Mouse (Mus musculus): ENCODE results near the gene Atp6v0a4. TPM values are rescaled to one million over a fixed set of nuclear protein-coding genes. Genes with fewer than 3 reads are reported as not detected.
A peak's percentile ranks its signal among the peaks of the same experiment; 100 is the strongest.

Gene Atp6v0a4
- total RNA-seq, 4 experiments from 2014 or later: 0.12 to 0.54 (median 0.22) TPM

DNA sequence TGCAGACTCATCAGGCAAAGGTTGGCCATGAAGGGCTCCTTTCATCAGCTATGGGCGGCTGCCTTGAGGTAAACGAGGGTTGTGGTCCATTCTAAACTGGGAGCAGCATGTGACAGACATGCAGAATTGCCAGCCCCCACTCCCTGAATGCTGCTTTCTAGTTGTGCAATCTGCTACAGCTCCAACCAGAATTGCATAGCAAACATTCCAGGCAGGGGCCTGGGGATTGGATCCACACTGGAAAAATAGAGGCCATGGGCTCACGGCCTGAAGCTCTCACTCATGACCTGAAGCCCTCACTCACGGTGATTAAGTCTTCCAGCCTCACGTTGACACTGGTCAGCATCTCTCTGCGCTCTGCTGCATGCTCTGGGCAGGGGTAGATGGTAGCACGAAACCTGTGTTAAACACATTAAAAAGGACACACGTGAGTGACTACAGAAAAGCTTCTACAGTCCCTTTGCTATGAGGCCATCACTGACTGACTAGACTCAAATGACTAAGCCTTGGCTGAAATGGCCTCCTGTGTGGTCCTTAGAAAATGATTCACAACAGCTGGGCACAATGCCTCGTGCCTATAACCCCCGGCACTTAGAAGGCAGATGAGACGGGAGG is 42.6 kb downstream of the Atp6v0a4 start:
- DNase-seq (ENCODE audit: low spot score in 2 of 2): no peak

- no peak for DNase-seq (ENCODE audit: low spot score in 2 of 2)
These were observed 44.0 kb downstream of the Atp6v0a4 start for GRCm38 (mm10) chr6:38080364-38080763.

DNA sequence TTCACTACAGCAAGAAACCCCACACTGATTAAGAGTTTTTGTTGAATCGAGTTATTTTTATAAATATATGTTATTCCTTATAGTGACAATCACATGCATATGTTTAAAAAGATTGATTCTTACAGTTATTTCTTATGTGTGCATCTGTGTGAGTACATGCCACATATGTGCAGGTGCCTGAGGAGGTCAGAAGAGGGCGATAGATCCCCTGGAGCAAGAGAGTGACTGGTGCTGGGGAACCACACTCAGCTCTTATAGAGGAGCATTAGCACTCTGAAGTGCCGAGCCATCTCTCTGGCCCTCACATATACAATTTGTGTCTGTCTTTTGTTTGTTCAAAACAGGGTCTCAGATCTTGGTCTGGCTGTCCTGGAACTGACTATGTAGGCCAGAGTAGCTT is 50.8 kb downstream of the Atp6v0a4 start:
- no peak for DNase-seq (ENCODE audit: low spot score in 2 of 2)

DNA sequence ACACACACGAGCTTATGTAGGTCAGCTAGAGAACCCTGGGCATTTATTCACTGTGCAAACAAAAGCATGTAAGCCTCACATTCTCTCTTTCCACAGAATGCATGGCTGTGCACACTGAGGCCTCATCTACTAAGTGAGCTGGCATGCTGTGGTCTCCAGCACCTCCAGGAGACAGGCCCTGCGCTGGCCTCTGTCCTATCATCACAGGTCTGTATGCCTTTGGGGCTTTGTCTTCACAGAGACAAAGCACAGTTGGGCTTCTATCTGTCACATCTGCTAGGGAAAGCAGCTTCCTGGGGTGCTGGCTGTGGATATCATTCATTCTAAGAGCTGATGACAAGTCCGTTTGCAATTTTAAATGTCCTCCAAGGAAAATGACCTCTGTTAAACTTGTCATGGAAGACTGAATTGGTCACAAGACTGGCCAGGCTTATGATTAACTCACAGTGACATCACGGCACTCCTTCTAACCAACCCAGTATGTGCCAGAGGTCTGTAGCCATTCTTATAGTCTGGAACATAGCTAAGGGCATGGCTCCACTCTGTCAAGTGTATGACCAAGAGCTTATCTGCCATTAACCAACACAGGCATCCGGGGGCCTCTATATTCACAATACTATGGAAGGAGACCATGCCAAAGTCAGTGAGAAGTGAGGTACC is 52.1 kb downstream of the Atp6v0a4 start:
- no peak for DNase-seq (ENCODE audit: low spot score in 2 of 2)

DNA sequence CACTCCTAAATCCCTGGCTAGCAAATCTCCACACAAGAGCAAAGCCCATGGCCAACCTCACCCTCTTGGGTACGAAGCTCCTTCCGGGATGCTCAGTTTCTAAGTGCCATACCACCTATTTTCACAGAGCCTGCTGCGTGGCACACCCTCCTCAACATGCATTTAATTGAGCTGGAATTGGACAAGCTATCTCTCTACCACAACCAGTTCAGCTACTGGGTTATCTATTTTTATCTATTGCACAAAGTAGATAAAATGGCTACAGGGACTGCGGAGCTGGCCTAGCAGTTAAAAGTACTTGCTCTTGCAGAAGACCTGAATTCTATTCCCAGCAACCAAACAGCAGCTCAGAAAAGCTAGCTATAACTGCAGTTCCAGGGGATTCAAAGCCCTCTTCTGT is 53.1 kb downstream of the Atp6v0a4 start:
- no peak for DNase-seq (ENCODE audit: low spot score in 2 of 2)

- DNase-seq (ENCODE audit: low spot score in 2 of 2): peak; percentile 8 to 17
These were observed 58.2 kb downstream of the Atp6v0a4 start for GRCm38 (mm10) chr6:38066215-38066614.

- no peak for DNase-seq (ENCODE audit: low spot score in 2 of 2)
These were observed 58.8 kb downstream of the Atp6v0a4 start for GRCm38 (mm10) chr6:38065501-38066122.

DNA sequence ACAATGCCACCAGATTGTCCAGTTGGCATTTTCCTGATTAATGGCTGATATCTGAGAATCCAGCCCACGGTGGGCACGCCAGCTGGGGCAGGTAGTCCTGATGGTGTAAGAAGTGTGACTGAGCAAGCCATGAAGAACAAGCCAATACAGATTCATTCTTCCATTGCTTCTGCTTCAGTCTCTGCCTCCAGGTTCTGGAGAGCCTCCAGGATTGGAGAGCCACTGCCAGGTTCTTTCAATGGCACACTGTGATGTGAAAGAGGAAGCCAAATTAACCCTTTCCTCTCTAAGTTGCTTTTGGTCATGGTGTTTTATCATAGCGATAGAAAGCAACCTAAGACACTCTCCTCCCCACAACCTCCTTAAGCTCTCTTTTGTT is 59.3 kb downstream of the Atp6v0a4 start:
- no peak for DNase-seq (ENCODE audit: low spot score in 2 of 2)

DNA sequence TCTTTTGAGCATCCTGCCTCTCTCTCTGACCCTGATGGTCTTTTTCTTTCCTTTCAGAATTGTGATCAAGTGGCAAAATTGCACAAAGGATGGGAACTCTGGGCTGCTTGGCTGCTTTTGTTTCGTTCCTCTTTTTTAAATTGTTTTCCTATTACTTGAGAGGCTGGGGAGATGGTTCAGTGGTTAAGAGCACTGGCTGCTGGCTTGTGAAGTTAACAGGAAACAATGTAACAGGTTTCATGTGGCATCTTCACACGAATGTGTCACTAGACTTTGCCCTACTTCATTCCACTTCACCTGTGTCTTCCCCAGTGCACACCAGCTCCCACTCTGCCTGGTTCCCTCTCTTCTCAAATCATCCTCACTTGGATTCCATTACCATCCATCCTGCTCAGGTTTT is 59.8 kb downstream of the Atp6v0a4 start:
- no peak for DNase-seq (ENCODE audit: low spot score in 2 of 2)

- DNase-seq (ENCODE audit: low spot score in 2 of 2): no peak
These were observed 65.6 kb downstream of the Atp6v0a4 start for GRCm38 (mm10) chr6:38058805-38059204.

- DNase-seq (ENCODE audit: low spot score in 2 of 2): no peak
These were observed 68.7 kb downstream of the Atp6v0a4 start for GRCm38 (mm10) chr6:38055471-38056330.

GRCm38 (mm10) chr6:38049601-38050000 is 74.8 kb downstream of the Atp6v0a4 start:
- DNase-seq (ENCODE audit: low spot score in 2 of 2): no peak

DNA sequence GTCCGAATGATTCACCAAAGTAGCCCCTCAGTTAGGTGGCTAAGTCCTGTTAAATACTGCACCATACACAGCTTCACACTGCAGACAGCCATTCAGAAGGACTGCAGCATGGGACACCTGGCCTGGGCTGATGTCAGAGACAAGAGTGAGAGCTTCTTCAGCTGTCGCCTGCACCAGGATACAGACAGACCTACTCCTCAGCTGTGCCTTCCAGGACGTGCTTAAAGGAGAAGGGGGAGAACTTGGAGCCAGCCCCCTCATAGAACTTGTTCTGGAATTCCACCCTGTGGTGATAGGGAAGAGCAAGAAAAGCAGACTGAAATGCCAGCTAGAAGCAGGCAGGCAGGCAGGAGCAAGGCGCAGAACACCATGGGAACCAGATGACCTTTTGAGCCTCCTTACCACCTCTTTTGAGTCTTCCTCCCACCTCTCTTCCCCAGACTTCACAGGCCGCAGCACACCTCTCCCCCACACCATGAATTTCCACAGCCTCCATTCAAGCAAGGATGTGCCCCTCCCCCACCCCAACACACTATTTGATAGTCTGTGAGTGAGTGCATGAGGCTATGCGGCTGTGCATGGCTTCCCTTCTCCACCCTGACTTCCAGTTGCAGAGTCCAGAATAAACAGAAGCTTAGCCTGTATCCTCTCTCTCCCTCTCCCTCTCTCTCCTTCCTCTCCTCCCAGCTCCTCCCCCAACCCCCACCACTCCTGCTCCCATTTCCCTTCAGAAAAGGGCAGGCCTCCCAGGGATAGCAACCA is 75.4 kb downstream of the Atp6v0a4 start:
- DNase-seq (ENCODE audit: low spot score in 2 of 2): no peak

DNA sequence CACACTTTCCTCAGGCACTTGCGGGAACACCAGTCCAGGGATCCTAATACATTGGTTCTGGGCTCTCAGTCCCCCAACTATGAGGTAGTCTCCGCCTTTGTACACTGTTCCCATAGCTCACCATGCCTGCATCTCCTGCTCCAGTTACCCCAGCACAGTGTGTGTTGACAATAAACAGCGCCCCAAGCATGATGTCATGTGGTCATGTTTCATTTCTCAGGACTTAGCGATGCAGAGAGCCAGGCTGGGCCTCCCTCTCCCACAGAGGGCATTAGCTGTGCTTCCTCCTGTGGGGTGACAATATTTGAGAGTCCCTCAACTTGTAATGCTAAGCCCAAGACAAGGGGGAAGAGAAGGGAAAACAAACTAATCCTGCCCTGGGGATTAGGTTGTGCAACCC is 76.4 kb downstream of the Atp6v0a4 start:
- no peak for DNase-seq (ENCODE audit: low spot score in 2 of 2)

GRCm38 (mm10) chr6:38046838-38047237 is 77.5 kb downstream of the Atp6v0a4 start, which contains the start of gene Svopl:
Gene Svopl (minus strand): TSS chr6:38046996.
- no peak for DNase-seq (ENCODE audit: low spot score in 2 of 2)

DNA sequence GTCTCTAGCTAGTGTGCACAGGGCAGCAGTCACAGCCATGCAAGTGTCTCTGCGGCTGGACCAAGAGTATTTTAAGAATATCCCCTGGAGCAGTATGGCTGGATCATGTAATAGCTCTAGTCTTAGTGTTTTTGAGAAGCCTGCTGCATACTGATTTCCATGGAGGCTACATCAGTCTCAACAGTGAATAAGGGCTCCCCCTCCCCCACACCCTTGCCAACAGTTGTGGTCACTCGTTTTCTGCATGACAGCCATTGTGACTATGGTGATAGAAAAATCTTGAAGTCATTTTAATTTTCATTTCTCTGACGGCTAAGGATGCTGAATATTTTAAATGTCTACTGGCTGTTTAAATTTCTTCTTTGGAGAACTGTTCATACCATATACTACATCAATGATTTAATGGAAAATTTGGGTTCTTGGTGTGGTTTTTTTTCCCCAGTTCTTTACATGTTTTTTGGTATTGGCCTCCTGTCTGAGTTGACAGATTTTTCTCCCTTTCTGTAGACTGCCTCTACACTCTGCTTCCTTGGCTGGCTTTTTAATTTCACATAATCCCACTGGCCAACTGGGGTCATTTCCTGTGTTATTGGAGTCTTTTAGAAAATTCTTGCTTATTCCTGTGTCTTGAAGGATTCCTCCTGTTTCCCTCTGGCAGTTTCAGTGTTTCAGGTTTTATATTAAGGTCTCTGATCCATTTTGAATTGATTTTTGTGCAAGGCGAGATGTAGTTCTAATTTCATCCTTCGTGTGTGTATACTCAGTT is 91.4 kb downstream of the Atp6v0a4 start:
- DNase-seq (ENCODE audit: low spot score in 2 of 2): no peak

DNA sequence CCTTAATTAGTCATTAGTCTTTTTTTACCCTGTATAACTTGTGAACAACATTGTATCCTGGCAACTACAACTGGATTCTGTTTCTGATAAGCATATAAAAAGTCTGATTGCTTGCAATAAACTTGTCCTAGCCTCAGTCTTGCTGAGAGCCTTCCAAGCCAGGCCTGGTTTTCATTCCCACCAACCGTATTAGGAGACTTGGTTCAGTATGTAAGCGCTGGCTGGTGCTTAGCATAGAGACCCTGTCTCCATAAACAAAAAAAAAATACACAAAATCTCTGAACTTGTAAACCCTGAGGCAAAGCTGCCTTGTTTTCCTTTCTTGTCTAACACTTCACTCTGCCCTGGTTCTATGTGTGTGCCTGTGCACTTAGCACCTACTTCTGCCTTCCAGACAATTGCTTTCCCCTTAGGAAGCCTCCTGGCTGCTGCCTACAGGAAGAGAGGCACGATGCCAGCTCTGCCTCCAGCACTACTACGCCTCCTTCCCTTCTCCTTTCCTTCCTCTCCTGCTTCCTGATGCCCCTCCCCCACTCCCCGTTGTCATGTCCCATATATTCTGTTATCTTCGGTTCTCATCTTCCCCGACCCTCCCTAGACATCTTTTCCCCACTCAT is 92.4 kb downstream of the Atp6v0a4 start:
- no peak for DNase-seq (ENCODE audit: low spot score in 2 of 2)

- DNase-seq (ENCODE audit: low spot score in 2 of 2): no peak
These were observed 96.2 kb downstream of the Atp6v0a4 start for GRCm38 (mm10) chr6:38028205-38028604.

- DNase-seq (ENCODE audit: low spot score in 2 of 2): no peak
These were observed 96.6 kb downstream of the Atp6v0a4 start for GRCm38 (mm10) chr6:38027771-38028170.

- DNase-seq (ENCODE audit: low spot score in 2 of 2): no peak
These were observed 101.1 kb downstream of the Atp6v0a4 start for GRCm38 (mm10) chr6:38023284-38023683.

Measured in gastrocnemius, adult 8-10 months (tissue).